Mouse (Mus musculus) G1E-ER4 (cell line): ENCODE results near the gene Mpeg1. TPM values are rescaled to one million over a fixed set of nuclear protein-coding genes. Genes with fewer than 3 reads are reported as not detected.

Experiments used
- GATA1 ChIP-seq: IDR thresholded peaks from one replicate; pipeline ENCODE4 v1.8.0; 2012; ENCODE audit warnings: low read length, inconsistent platforms
- polyA plus RNA-seq: library from polyadenylated mRNA; stranded (reverse); fragments of >175 nt; gene quantifications from 2 replicates; pipeline ENCODE4 v1.2.3, GENCODE M21; 2012

Gene Mpeg1
- polyA plus RNA-seq, 1 experiment: not detected

DNA sequence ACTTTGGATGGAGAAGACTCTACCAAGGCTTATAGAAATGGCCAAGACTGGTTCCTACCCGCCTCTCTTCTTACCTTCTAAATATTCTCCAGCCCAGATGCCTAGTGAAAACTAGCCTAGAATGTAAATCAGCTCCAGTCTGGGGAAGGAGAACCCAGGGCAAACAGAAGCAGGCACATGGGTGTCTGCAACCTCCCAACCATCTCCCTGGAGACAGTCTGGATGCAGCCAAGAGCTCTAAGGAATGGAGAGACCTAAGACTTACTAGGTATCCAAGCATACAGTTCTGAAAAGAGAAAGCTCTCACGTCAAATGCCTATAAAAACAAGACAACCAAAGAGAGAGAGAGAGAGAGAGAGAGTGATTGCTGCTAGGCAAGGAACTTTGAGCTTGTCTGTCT, 37.3 kb downstream of the Mpeg1 start:
- no peak for TF ChIP-seq GATA1

DNA sequence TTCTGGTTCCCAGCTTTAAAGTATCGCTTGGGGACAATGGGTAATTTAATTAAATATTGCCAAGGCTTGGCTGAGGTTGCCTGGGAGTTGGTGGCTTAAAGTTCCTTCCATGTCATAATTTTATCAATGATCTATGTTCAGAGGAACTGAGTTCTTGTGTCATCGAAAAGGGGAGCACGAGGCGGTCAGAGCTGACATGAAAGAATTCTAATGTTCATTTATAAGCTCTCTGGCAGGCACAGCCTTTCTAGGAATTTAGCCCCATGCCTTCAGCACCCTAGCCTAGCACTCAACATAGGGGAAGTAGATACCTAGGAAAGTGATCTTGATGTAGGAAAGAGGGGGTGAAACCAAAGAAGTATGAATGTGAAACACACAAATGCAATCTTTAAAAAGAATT, 37.7 kb downstream of the Mpeg1 start:
- TF ChIP-seq GATA1: no peak

DNA sequence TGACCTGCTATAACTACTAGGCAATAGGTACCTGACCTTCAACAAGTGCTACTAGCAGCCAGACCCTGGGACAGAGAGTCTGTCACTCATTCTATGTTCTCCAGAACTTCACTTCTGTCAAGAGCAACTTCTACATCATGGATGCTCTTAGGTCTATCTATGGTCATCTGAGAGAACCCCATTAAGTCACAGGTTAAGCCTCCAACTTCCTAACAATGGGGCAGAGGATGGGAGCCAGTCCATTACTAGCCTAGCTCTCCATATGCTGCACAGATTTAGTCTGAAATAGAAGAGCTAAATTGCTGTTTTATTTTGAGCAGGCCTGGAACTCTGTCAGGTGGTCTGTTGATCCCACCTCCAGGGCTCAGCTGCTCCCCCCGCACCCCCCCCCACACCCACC, 38.4 kb downstream of the Mpeg1 start:
- no peak for TF ChIP-seq GATA1

DNA sequence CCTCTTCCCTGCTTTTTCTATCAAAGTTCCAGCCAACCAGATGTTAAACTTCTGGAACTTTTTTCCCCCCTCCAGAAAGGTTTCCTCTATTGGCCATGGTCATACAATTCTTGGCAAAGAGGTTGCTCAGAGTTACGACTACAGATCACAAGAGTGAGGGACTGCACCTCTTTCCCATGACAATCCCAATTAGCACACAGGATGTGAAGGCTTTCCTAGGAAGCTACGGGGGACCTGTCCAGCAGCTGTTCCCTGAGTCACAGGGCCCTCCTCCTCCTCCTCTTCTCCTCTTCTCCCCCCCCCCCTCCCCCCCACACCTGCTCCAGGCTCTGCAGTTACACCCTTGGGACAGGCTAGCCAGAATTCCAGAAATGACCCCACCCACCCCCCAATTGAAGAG, 38.9 kb downstream of the Mpeg1 start:
- TF ChIP-seq GATA1: no peak

DNA sequence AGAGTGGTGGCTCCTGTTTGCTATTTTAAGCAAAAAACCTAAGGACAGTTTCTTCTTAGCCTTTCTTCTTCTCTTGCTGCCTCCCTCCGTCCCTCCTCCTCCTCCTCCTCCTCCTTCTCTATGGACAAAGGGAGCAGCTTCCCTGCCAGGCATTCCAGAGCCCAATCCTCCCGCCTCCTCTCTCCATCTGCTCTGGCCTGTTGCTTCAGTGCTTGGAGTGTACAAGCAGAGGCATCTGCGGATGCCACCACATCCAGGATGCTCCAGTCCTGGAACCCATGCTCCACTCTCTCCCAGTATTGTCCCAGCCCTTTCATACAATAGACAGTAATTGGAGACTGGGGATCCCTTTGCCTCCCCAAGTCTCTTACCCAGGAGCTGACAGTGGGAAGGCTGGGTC, 39.5 kb downstream of the Mpeg1 start:
- no peak for TF ChIP-seq GATA1

DNA sequence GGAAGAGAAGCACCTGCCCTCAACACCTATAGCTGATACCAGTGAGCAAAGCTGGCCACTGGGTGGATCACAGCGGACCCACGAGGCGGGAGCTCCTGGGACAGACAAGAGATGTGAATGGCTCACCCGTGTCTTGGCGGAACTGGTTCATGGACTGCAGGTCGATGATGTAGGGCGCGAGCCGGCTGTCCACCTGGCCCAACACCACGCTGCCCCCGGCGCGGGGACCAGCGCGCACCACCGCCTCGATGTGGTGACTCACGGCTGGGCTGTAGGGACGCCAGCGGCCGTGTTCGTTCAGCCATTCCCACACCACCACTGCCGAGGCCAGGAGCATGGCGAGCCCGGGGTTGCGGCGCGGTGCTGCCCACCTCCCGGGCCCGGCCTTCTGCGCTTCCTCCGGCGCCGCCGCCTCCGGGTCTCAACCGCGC, 40.3 kb downstream of the Mpeg1 start:
- TF ChIP-seq GATA1: no peak

DNA sequence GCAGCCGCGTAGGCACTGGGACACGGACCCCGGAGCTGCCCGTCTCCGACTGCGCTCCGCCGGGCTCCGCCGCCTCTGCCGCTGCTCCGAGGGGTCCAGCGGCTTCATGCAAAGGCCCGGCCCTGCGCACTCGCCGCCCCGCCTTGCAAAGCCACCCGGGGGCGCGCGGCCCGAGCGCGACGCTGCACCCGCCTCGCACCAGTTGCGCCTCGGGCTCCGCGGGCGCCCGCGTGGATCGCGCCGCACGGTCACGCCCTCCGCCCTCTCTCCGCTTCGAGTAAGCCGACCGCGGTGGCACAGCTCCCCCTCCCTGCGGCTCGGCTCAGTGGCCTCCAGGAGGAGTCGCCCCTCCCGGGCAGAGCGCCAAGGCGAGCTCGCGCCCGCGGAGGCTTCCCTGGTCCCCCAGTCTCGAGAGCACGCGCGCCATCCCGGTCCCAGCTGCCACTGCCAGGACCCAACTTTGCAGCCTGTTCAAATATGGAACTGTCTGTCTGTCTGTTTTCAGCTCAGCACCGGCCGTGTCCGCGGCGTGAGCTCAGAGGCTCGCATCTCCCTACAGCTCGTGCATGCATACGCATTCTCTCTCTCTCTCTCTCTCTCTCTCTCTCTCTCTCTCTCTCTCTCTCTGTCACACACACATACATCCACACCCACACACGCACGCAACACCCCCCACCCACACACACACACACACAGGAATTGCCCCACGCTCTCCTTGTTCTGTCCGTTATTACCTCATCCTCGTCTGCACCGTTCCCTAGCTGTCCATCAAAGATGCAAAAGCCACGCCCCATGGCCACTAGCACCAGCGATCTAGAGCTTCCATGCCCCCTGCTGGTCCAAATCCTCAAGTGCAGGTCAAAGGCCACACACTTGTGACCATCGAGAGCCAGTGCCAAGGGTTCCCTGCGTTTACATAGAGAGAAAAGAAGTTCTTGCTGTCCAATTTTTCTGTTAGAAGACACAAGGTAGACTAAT, 41.1 kb downstream of the Mpeg1 start, which contains the start of gene Dtx4:
Gene Dtx4 (minus strand): TSS at position 85 of the 978 bp plus-strand sequence.
- no peak for TF ChIP-seq GATA1

DNA sequence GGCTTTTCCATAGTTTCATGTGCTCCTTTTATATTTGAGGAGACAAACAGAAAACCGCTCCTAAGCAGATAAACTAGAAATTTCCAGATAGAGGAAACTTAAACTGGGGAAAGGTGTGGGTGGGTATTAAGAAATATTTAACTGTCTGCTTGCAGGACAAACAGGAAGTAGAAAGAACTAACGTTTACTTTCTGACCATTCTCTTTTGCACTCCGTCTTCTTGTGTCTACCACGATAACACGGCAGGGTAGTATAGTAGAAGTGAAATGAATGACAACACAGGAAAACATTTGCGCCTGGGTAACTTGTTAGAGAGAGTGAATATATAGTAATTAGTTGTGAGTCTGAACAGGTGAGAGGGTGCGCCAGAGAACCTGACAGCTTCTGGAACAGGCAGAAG, 42.2 kb downstream of the Mpeg1 start:
- TF ChIP-seq GATA1: no peak

DNA sequence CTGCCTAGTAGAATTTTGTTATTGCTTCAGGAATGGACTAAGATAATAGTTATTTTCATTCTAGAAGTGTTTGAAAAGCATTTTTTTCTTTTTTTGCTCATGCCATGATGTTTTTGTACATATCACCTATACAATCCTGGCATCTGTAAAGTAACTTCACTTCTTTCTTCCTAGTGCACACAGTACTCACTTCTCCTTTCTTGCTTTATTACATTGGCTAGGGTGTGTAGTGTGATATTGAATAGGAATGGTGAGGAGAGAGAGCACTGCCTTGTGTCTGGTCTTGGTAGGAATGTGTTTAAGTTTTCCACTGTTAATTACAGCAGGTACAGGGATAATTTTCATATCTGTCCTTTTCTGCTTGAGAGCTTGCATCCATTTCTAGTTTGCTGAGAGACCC, 54.0 kb downstream of the Mpeg1 start:
- no peak for TF ChIP-seq GATA1

Other genes starting within 250 kb of the Mpeg1 start
- not detected in 2 replicates for gene Olfr1432, start 228.2 kb upstream of the Mpeg1 start, polyA plus RNA-seq
- gene Olfr262, start 219.1 kb upstream of the Mpeg1 start, polyA plus RNA-seq: not detected in 2 replicates
- not detected in 2 replicates for gene Olfr235, start 199.7 kb upstream of the Mpeg1 start, polyA plus RNA-seq
- gene Olfr1434, start 180.9 kb upstream of the Mpeg1 start, polyA plus RNA-seq: not detected in 2 replicates
- gene Olfr1436, start 161.6 kb upstream of the Mpeg1 start, polyA plus RNA-seq: not detected in 2 replicates
- gene Olfr1437, start 135.7 kb upstream of the Mpeg1 start, polyA plus RNA-seq: not detected in 2 replicates
- not detected in 2 replicates for gene Olfr1438-ps1, start 124.9 kb upstream of the Mpeg1 start, polyA plus RNA-seq
- gene Olfr1440, start 73.5 kb upstream of the Mpeg1 start, polyA plus RNA-seq: not detected in 2 replicates
- not detected in 2 replicates for gene Olfr1441, start 43.3 kb upstream of the Mpeg1 start, polyA plus RNA-seq
- not detected in 2 replicates for gene Pfpl, start 32.9 kb upstream of the Mpeg1 start, polyA plus RNA-seq
- not detected in 2 replicates for gene Dtx4, start 40.7 kb downstream of the Mpeg1 start, polyA plus RNA-seq
- not detected in 2 replicates for gene Fam111a, start 85.0 kb downstream of the Mpeg1 start, polyA plus RNA-seq
- not detected in 2 replicates for gene Gm4952, start 139.2 kb downstream of the Mpeg1 start, polyA plus RNA-seq
- not detected in 2 replicates for gene Glyat, start 172.5 kb downstream of the Mpeg1 start, polyA plus RNA-seq
- not detected in 2 replicates for gene Olfr1442, start 209.7 kb downstream of the Mpeg1 start, polyA plus RNA-seq
- not detected in 2 replicates for gene Olfr1443, start 217.3 kb downstream of the Mpeg1 start, polyA plus RNA-seq
- gene Keg1, start 235.0 kb downstream of the Mpeg1 start, polyA plus RNA-seq: not detected in 2 replicates